Mouse (Mus musculus): Measurements from ENCODE around the gene Gm29666. TPM values are rescaled to one million over a fixed set of nuclear protein-coding genes. Genes with fewer than 3 reads are reported as not detected.
"Not testable (repeated sequence)": the region's sequence is repeated elsewhere in the genome, so short reads cannot be mapped to it uniquely, and the experiment has no call there.

The Gm29666 gene
- total RNA-seq, 2 experiments from 2014 or later = 1.0 to 1.1 TPM

DNA sequence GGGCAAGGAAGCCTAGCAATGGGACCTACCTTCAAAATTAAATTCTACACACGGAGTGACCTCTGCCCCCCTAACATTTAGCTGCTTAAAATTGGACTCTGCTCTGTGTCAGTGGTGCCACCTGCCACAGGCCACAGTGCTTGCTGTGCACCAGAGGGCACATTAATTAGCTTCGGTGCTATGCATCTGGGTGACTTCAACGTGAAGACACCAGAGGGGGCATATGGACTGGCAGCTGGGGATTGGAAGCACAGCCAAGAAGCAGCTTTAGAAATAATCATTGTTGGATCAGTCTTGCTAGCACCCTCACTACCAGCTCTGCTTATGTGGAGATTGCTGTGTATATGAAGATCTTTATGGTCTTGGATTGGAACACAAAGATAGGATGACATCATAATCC, 6.6 kb downstream of the Gm29666 start:
- peak in 1 of 2 experiments; percentile 29 for DNase-seq (ENCODE audit: low spot score in 2 of 2)

GRCm38 (mm10) chr15:84903843-84904385, 15.9 kb downstream of the Gm29666 start:
- DNase-seq (ENCODE audit: low spot score in 2 of 2) = no peak

DNA sequence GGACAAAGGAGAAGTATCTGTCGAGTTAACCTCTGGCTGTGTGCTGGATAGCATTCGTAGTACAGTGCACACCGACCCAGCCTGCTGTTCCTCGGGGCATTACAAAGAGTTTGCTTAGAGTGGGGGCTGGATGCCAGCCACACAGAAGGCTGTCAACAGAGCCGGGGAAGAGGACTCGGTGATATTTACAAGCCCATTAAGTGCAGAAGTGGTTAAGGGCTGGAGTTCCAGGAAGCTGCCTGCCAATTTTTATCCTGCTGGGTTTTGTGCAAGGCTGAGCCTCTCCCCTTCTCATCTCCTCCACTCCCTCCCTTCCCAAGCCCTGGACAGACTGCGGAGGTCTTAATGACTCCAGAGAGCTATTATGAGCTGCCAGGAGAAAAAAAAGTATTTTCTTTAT, 21.8 kb downstream of the Gm29666 start:
- DNase-seq (ENCODE audit: low spot score in 2 of 2) = peak in 1 of 2 experiments; percentile 26

DNA sequence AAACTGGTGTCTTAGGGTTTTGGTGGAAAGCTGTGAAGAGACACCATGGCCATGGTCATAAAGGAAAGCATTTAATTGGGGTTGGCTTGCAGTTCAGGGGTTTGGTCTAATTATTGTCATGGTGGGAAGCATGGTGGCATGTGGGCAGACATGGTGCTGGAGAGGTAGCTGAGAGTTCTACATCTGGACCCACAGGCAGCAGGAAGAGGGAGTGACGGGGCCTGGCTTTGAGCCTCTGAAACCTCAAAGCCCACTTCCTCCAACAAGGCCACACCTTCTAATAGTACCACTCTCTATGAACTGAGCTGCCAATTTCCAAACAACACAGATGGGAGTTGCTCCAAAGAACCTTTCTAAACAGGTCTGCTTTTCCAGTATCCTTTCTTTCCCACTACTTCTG, 23.2 kb downstream of the Gm29666 start:
- no peak for DNase-seq (ENCODE audit: low spot score in 2 of 2)

DNA sequence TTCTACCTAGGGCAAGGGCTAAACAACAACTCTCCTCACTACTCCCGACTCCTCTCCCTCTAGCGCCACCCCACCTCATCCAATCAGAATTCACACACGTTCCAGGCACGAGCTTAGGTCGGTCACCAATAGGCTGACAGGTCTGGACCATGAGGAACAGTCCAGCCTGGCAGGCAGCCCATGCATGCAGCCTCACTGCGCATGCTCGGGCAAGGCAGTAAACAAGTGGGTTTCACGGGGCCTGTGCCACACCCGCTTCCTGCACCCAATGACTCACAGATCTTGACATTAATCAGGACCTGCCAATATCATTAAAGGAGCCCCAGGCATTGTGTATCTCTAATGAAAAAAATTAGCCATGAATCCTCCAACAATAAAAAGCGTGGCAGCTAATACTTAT, 23.6 kb downstream of the Gm29666 start:
- not testable (repeated sequence) for DNase-seq (ENCODE audit: low spot score in 2 of 2)

GRCm38 (mm10) chr15:84891658-84892057, 28.2 kb downstream of the Gm29666 start:
- DNase-seq (ENCODE audit: low spot score in 2 of 2) = peak; percentile 55 to 76

DNA sequence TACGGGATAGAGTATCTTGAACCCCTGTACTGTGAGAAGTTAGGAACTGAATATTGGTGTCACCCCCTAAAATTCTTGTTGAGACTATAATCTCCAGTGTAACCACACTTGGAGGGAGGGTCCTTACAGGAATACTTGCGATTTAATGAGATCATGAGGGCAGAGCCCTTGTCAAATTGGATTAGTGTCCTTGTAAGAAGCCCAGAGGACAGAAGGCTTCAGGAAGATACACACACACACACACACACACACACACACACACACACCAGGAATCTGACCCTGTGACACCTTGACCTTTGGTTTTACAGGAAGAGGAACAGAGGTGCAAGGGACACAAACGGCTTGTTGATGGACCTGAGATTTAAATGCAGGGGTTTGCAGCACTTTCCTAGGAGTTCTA, 28.6 kb downstream of the Gm29666 start:
- DNase-seq (ENCODE audit: low spot score in 2 of 2) = no peak

DNA sequence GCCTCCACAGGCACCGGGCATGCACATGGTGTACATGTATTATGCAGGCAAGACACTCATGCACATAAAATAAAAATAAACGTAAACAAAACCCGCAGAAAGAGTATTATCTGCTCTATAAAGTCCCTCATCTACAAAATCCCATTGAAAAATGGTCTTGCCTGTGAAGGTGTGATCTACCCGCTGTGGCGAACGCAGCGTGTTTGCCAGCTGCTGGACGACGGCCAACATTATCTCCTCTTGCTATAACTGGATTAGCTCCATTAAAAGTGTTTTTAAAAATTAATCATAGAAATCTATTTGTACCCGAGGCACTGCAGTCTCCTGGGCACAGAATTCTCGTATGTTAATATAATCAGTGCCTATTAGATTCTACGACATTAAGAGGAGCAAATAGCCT, 31.8 kb downstream of the Gm29666 start:
- peak in 1 of 2 experiments; percentile 39 for DNase-seq (ENCODE audit: low spot score in 2 of 2)

DNA sequence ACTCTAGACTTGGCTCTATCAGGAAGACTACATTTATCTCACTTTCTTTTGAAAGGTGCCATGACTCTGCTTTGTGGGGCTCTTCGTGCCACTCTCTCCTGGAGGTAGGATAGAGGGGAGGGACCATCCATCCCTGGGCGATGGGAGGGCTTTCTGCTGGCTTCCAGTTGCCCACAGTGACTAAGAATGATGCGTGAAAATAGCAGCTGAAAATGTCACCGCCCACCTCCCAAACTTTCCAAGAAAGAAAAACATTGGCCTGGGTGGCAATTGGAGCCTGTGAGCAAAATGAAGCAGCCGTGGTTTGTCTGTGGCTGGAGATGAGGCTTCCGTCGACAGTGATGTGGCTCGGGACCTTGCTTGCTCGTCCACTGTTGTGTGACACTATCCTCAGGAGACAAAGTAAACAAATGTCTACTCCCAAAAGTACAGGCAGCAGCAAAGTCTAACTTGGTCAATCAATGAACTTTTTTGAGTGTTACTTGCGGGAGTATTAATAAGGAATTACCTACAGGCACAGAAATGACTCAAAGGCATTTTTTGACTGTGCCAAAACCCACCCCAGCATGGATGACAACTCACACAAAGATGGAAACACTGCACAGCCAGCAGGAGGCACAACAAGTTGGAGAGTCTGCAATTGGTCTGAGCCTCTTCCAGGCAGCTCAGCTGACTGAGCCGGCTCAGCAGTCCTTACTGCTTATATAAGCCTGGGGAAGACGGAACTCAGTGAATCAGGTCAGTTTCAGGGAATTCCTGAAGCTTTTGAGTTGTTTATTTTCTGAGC, 42.6 kb downstream of the Gm29666 start:
- no peak for DNase-seq (ENCODE audit: low spot score in 2 of 2)

DNA sequence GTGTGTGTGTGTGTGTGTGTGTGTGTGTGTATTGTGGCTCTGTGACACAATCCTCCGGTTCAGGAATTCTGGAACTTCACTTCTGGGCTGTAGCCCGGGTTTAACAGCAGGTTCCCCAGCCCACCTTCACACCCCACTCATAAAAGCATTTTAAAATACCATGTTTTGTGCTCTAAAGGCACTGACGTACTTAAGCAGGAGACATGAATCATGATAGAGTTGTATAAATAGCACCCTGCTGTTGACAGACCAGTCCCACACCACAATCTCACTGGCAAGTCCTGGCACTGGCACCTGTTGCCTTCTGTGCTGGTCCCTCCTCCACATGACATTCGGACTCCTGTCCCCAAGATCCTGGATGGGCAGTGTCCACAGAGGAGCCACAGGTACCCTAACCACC, 46.0 kb downstream of the Gm29666 start:
- DNase-seq (ENCODE audit: low spot score in 2 of 2) = no peak

DNA sequence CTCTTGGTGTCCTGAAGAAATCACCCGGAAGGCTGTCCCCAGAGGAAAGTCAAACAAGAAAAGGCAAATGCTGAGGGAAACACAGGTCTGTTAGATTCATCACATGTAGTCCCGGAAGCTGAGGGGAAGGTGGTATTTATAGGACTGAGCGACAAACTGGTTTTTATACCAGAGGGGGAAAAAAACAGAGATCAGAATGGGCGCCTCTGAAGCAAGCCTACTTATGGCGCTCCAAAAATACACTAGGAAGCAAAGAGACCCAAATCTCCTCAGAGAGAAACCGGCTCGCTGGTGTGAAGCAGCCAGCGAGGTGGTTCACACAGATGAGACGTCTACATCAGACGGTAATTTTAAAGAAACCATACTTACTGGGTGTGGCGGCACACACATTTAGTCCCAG, 46.8 kb downstream of the Gm29666 start:
- DNase-seq (ENCODE audit: low spot score in 2 of 2) = no peak

GRCm38 (mm10) chr15:84871802-84872201, 48.0 kb downstream of the Gm29666 start:
- no peak for DNase-seq (ENCODE audit: low spot score in 2 of 2)

DNA sequence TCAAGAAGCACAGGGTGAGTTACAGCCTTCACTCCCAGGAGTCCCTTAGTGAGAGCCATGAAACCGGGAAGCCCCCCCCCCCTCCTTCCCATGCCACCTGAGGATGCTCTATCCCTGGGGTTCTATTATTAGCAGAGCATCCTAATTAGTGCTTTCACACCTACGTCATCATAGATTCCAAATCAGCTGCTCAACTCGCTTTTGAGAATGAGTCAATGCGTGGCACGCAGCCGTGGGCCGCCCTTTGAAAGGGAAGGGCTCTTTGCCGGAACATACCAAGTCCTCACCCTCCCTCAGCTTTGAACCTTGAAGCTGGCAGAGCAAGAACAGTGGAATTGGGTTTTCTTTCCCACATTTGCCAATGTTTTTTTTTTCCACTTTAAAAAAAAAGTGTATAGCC, 57.9 kb downstream of the Gm29666 start:
- no peak for DNase-seq (ENCODE audit: low spot score in 2 of 2)

Small RNA genes lying within 50 kb of the gene (microRNA-seq; reads per million reads assigned to microRNA genes)
- gene Mir1249 = 840 to 1,231 reads per million in 2 experiments

Other genes starting within 250 kb of the Gm29666 start
- gene Arhgap8, start 200.0 kb downstream of the Gm29666 start, total RNA-seq (2021) = not detected
- 10 to 100 TPM; 13.0 to 13.2 TPM for gene Phf21b, start 64.0 kb downstream of the Gm29666 start, total RNA-seq (2021)
- gene Nup50, start 3.4 kb upstream of the Gm29666 start, total RNA-seq (2021) = 10 to 100 TPM; 30.6 to 32.8 TPM
- gene 5031439G07Rik, start 68.5 kb upstream of the Gm29666 start, total RNA-seq (2021) = 100 to 1,000 TPM; 114 TPM
- not detected for gene Upk3a, start 97.1 kb upstream of the Gm29666 start, total RNA-seq (2021)
- 10 to 100 TPM; 26.2 to 27.3 TPM for gene Fam118a, start 108.9 kb upstream of the Gm29666 start, total RNA-seq (2021)
- gene Smc1b, start 211.9 kb upstream of the Gm29666 start, total RNA-seq (2021) = under 1 TPM in 1 of 2 experiments, not detected in 1; 0.12 TPM
- gene Ribc2, start 212.0 kb upstream of the Gm29666 start, total RNA-seq (2021) = under 1 TPM in 1 of 2 experiments, not detected in 1; 0.21 TPM